Mouse (Mus musculus) cerebellum, adult 2 months (tissue): ENCODE measurements around the gene Smyd2. TPM values are rescaled to one million over a fixed set of nuclear protein-coding genes. Genes with fewer than 3 reads are reported as not detected.

Source experiments
- DNase-seq, 2 experiments: peaks; one replicate each; pipeline ENCODE4 v3.0.0; 2021
- H3K27ac ChIP-seq: fragments of 200-500 bp; 2 replicates; pipeline ENCODE4 v1.5.1; 2012; ENCODE audit warnings: low read length, control low read depth, inconsistent platforms; ENCODE audit not compliant: insufficient read depth
- H3K27me3 ChIP-seq: fragments of 200-500 bp; 2 replicates; pipeline ENCODE4 v1.6.1; 2012; ENCODE audit warnings: inconsistent platforms, mild to moderate bottlenecking, low read length, moderate library complexity; ENCODE audit not compliant: control insufficient read depth, insufficient read depth
- H3K4me1 ChIP-seq: fragments of 200-500 bp; 2 replicates; pipeline ENCODE4 v1.6.1; 2011; ENCODE audit warnings: low read length; ENCODE audit not compliant: control insufficient read depth, insufficient read depth
- H3K4me3 ChIP-seq: fragments of 200-500 bp; replicated peaks from 2 replicates; pipeline ENCODE3; 2011; ENCODE audit warnings: mild to moderate bottlenecking, low read depth, low read length, control low read depth; ENCODE audit not compliant: insufficient read depth
- CTCF ChIP-seq: fragments of 200-500 bp; IDR thresholded peaks from 2 replicates; pipeline ENCODE4 v1.5.1; 2011; ENCODE audit warnings: low read depth, mild to moderate bottlenecking, control low read depth, low read length, moderate library complexity, borderline replicate concordance; ENCODE audit not compliant: insufficient read depth
- POLR2A ChIP-seq: fragments of 200-500 bp; IDR thresholded peaks from 2 replicates; pipeline ENCODE4 v1.6.1; 2011; ENCODE audit warnings: low read length, control low read depth, borderline replicate concordance; ENCODE audit not compliant: insufficient read depth
- WGBS: fragments of 180-500 bp; shearing (Covaris S2); methylation state at CpG from one replicate; pipeline ENCODE4 v1.1.7; 2018; 5-methylcytosine and 5-hydroxymethylcytosine counted together
- polyA plus RNA-seq: library from polyadenylated mRNA; depleted of rRNA; stranded (reverse); fragments of >200 nt; gene quantifications from 2 replicates; pipeline ENCODE4 v1.2.3, GENCODE M21; 2012

Gene Smyd2
- polyA plus RNA-seq, 1 experiment: 131 TPM

- Histone ChIP-seq H3K4me3 (no peak overlapping the region), H3K4me1 (no peaks in the 10 kb centered on the region), H3K27me3 (no peaks in the 10 kb centered on the region), H3K27ac (no peak overlapping the region)
- WGBS: 94% methylated on average over 5 of the region's 5 CpGs
- no peak for DNase-seq
- no peak for TF ChIP-seq POLR2A
- TF ChIP-seq CTCF: no peak
These were observed 19.6 kb upstream of the Smyd2 start for GRCm38 (mm10) chr1:189941786-189942185.

GRCm38 (mm10) chr1:189936436-189937105 is 14.4 kb upstream of the Smyd2 start:
- TF ChIP-seq POLR2A (no peak), CTCF (no peak)
- Histone ChIP-seq H3K27me3 (no peaks in the 10 kb centered on the region), H3K27ac (no peak overlapping the region), H3K4me3 (no peak overlapping the region), H3K4me1 (no peaks in the 10 kb centered on the region)
- 83% methylated on average over 10 of the region's 10 CpGs for WGBS
- DNase-seq: no peak

- DNase-seq: no peak
- H3K27ac ChIP-seq: no peak overlapping the region
- TF ChIP-seq CTCF (no peak), POLR2A (no peak)
These were observed 11.5 kb upstream of the Smyd2 start for GRCm38 (mm10) chr1:189933480-189934202.

GRCm38 (mm10) chr1:189932976-189933375 is 10.8 kb upstream of the Smyd2 start:
- Histone ChIP-seq H3K27me3 (no peaks in the 10 kb centered on the region), H3K4me3 (no peak overlapping the region), H3K27ac (no peak overlapping the region), H3K4me1 (no peaks in the 10 kb centered on the region)
- DNase-seq: no peak
- WGBS: 64% methylated on average over 7 of the region's 7 CpGs
- TF ChIP-seq CTCF: no peak
- no peak for TF ChIP-seq POLR2A

More at GRCm38 (mm10) chr1:189933480-189934202, 11.5 kb upstream of the Smyd2 start:
- Histone ChIP-seq H3K4me1 (no peaks in the 10 kb centered on the region), H3K27me3 (no peaks in the 10 kb centered on the region), H3K4me3 (no peak overlapping the region)
- 85% methylated on average over 9 of the region's 9 CpGs for WGBS

GRCm38 (mm10) chr1:189932190-189932589 is 10.0 kb upstream of the Smyd2 start:
- TF ChIP-seq POLR2A: no peak
- TF ChIP-seq CTCF: no peak
- no peaks in the 10 kb centered on the region for H3K27me3 ChIP-seq
- no peaks in the 10 kb centered on the region for H3K4me1 ChIP-seq
- no peak for DNase-seq
- WGBS: 53% methylated on average over 12 of the region's 12 CpGs
- H3K4me3 ChIP-seq: no peak overlapping the region
- H3K27ac ChIP-seq: no peak overlapping the region

- WGBS: 49% methylated on average over 4 of the region's 4 CpGs
- TF ChIP-seq POLR2A: no peak
- DNase-seq: no peak
These were observed 7.7 kb upstream of the Smyd2 start for GRCm38 (mm10) chr1:189929896-189930295.

GRCm38 (mm10) chr1:189927644-189928043 is 5.5 kb upstream of the Smyd2 start:
- Histone ChIP-seq H3K27ac (no peak overlapping the region), H3K27me3 (no peaks in the 10 kb centered on the region), H3K4me3 (no peak overlapping the region), H3K4me1 (peaks cover 2% of the 10 kb centered on the region; the same call in 1 of the 2 replicates)
- TF ChIP-seq CTCF (peak; percentile 86), POLR2A (no peak)
- peak; percentile 60 to 69 for DNase-seq
- 5% methylated on average over 6 of the region's 6 CpGs for WGBS

More at GRCm38 (mm10) chr1:189929896-189930295, 7.7 kb upstream of the Smyd2 start:
- Histone ChIP-seq H3K27ac (no peak overlapping the region), H3K4me3 (no peak overlapping the region), H3K4me1 (no peaks in the 10 kb centered on the region), H3K27me3 (no peaks in the 10 kb centered on the region)

GRCm38 (mm10) chr1:189926279-189926678 is 4.1 kb upstream of the Smyd2 start:
- H3K4me1 ChIP-seq: peaks cover 6% of the 10 kb centered on the region; the same call in 1 of the 2 replicates
- H3K4me3 ChIP-seq: no peak overlapping the region
- TF ChIP-seq CTCF: no peak
- DNase-seq: no peak
- no peak overlapping the region for H3K27ac ChIP-seq
- 82% methylated on average over 8 of the region's 8 CpGs for WGBS
- no peaks in the 10 kb centered on the region for H3K27me3 ChIP-seq
